In the genomic region with DNA sequence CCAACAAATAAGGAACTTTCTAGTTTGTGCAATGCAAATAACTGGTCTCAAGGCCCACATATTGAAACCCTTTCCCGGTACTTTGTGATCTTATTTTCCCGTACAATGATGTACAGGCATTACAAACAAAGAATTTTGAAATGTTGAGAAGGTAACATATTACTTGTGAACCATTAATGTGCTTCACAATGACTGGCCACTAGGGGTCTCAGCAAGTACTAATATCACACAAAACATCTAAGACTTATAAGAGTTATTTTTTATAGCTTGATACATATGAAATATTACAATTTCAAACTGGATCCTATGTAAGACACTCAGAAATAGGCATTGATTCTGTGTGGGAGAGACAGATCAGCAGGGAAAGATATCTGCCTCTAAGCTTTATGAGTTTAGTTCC, we compare ENCODE assay signal across 16 mouse cellular contexts.
DNase-seq lines count a peak whose midpoint lies in the region; ATAC-seq and TF ChIP-seq lines count a peak whose summit lies in the region.
"Had no signal": no experiment of that assay in that cellular context is flagged by ENCODE, and none has a peak within 500 bp of the region (broad histone marks: within the 10 kb centered on the region; RNA-seq: fewer than 3 reads in every experiment).

No protein-coding gene starts in this region.

- no peak for ATAC-seq in forebrain, postnatal 0 days

- H3K4me1 ChIP-seq in forebrain, postnatal 0 days (ENCODE audit: insufficient read depth), result no peaks in the 10 kb centered on the region
- no peaks in the 10 kb centered on the region for H3K4me1 ChIP-seq in forebrain, embryonic 10.5 days
- H3K4me1 ChIP-seq: hindbrain, embryonic 15.5 days had no signal

- H3K27ac ChIP-seq in forebrain, postnatal 0 days (ENCODE audit: low read depth, low read length), result no peak overlapping the region
- H3K27ac ChIP-seq in forebrain, embryonic 10.5 days, result no peak overlapping the region
- no peak overlapping the region for H3K27ac ChIP-seq in layer of hippocampus, adult 2 months
- H3K27ac ChIP-seq: hindbrain, embryonic 15.5 days; macrophage had no signal

- no peak overlapping the region for H3K4me3 ChIP-seq in forebrain, postnatal 0 days (ENCODE audit: low read depth, low read length)
- H3K4me3 ChIP-seq in forebrain, embryonic 10.5 days, result no peak overlapping the region
- no peak overlapping the region for H3K4me3 ChIP-seq in layer of hippocampus, adult 2 months
- H3K4me3 ChIP-seq: hindbrain, embryonic 15.5 days had no signal

- no peak overlapping the region for H3K9ac ChIP-seq in forebrain, postnatal 0 days
- H3K9ac ChIP-seq: hindbrain, embryonic 15.5 days had no signal

- no peak overlapping the region for H3K4me2 ChIP-seq in forebrain, postnatal 0 days (ENCODE audit: low read depth)
- H3K4me2 ChIP-seq: heart, embryonic 11.5 days; hindbrain, embryonic 15.5 days; midbrain, embryonic 11.5 days had no signal

- DNase-seq in forebrain, postnatal 0 days, result peak; percentile 38
- DNase-seq in forebrain, embryonic 10.5 days (ENCODE audit: extremely low spot score, low spot score), result no peak
- peak in 1 of 2 experiments; percentile 8 for DNase-seq in layer of hippocampus, adult 2 months (ENCODE audit: low spot score in 2 of 2)
- no peak for DNase-seq in layer of hippocampus, postnatal 14 days (ENCODE audit: low spot score in 2 of 2)
- DNase-seq in 3T3-L1 (ENCODE audit: low read depth, low spot score) (peak; percentile 10), R1 (ENCODE audit: low read depth, low spot score) (peak; percentile 12)
- DNase-seq in thymus, postnatal 25 days, result no peak
- DNase-seq: adrenal gland, adult 8-10 months; cerebellum, adult 2 months; kidney, adult 18-20 months; right cerebral cortex, postnatal 4 days; thymus, postnatal 4 days had no signal

- H3K27me3 ChIP-seq in forebrain, postnatal 0 days (ENCODE audit: insufficient read depth, low read length), result no peaks in the 10 kb centered on the region
- H3K27me3 ChIP-seq in forebrain, embryonic 10.5 days (ENCODE audit: poor library complexity, severe bottlenecking), result no peaks in the 10 kb centered on the region
- H3K27me3 ChIP-seq: hindbrain, embryonic 15.5 days had no signal

- no peaks in the 10 kb centered on the region for H3K36me3 ChIP-seq in forebrain, postnatal 0 days (ENCODE audit: insufficient read depth)
- no peaks in the 10 kb centered on the region for H3K36me3 ChIP-seq in forebrain, embryonic 10.5 days (replicated peaks)
- H3K36me3 ChIP-seq: hindbrain, embryonic 15.5 days had no signal

- no peaks in the 10 kb centered on the region for H3K9me3 ChIP-seq in forebrain, postnatal 0 days (ENCODE audit: low read length)
- no peaks in the 10 kb centered on the region for H3K9me3 ChIP-seq in forebrain, embryonic 10.5 days
- H3K9me3 ChIP-seq: hindbrain, embryonic 15.5 days had no signal

- WGBS in forebrain, postnatal 0 days, result 93% methylated on average over 2 of the region's 2 CpGs
- WGBS in forebrain, embryonic 10.5 days, result 83% methylated on average over 2 of the region's 2 CpGs

- peak; percentile 48 for TF ChIP-seq CTCF in forebrain, postnatal 0 days (IDR thresholded peaks at IDR 0.05; ENCODE audit: low read depth)
- peak; percentile 77 for TF ChIP-seq CTCF in layer of hippocampus, adult 2 months (conservative IDR thresholded peaks at IDR 0.05)

Comparison
In these comparisons a context has a peak if more than half of its experiments do, and no peak if none do; other contexts are left out.
1. DNase-seq: peak in forebrain, postnatal 0 days (single experiment), 3T3-L1 (single experiment) and R1 (single experiment); none in forebrain, embryonic 10.5 days (single experiment), layer of hippocampus, postnatal 14 days (0 of 2) and thymus, postnatal 25 days (single experiment).